Mouse (Mus musculus) cortical plate, adult 2 months (tissue): ENCODE data around the gene Gins2. TPM values are rescaled to one million over a fixed set of nuclear protein-coding genes. Genes with fewer than 3 reads are reported as not detected.
A peak's percentile ranks its signal among the peaks of the same experiment; 100 is the strongest.

Source experiments
- H3K27ac ChIP-seq: fragments of 200-500 bp; 2 replicates; pipeline ENCODE4 v1.5.1; 2012; ENCODE audit warnings: low read length, control low read depth, inconsistent platforms; ENCODE audit not compliant: insufficient read depth
- H3K4me1 ChIP-seq: fragments of 200-500 bp; 2 replicates; pipeline ENCODE4 v1.6.1; 2011; ENCODE audit warnings: low read length; ENCODE audit not compliant: control insufficient read depth, insufficient read depth
- H3K4me3 ChIP-seq: fragments of 200-500 bp; 2 replicates; pipeline ENCODE4 v1.5.1; 2011; ENCODE audit warnings: mild to moderate bottlenecking, low read length, control low read depth; ENCODE audit not compliant: insufficient read depth
- CTCF ChIP-seq: fragments of 200-500 bp; IDR thresholded peaks from 2 replicates; pipeline ENCODE4 v1.5.1; 2011; ENCODE audit warnings: mild to moderate bottlenecking, control low read depth, low read length; ENCODE audit not compliant: insufficient read depth; ENCODE audit errors: extremely low read depth
- POLR2A ChIP-seq: fragments of 200-500 bp; IDR thresholded peaks from 2 replicates; pipeline ENCODE4 v1.6.1; 2011; ENCODE audit warnings: mild to moderate bottlenecking, low read length, control low read depth; ENCODE audit not compliant: insufficient read depth; ENCODE audit errors: extremely low read depth
- polyA plus RNA-seq: library from polyadenylated mRNA; depleted of rRNA; stranded (reverse); fragments of >200 nt; gene quantifications from 2 replicates; pipeline ENCODE4 v1.2.3, GENCODE M21; 2012

Gins2 gene
- polyA plus RNA-seq, 1 experiment, result 2.2 TPM

GRCm38 (mm10) chr8:120539381-120539774, 49.7 kb downstream of the Gins2 start:
- Histone ChIP-seq H3K4me3 (no peak overlapping the region), H3K27ac (peak overlapping the region; percentile 96), H3K4me1 (no peaks in the 10 kb centered on the region)
- TF ChIP-seq POLR2A (no peak), CTCF (no peak)

- TF ChIP-seq POLR2A (no peak), CTCF (no peak)
- Histone ChIP-seq H3K4me3 (peak overlapping the region; percentile 45), H3K27ac (peak overlapping the region; percentile 96), H3K4me1 (no peaks in the 10 kb centered on the region)
Observed at GRCm38 (mm10) chr8:120538397-120539240, 50.5 kb downstream of the Gins2 start.

- TF ChIP-seq CTCF (no peak), POLR2A (peak; percentile 29; the same call in 1 of the 2 replicates)
- peaks cover 2% of the 10 kb centered on the region; the same call in 1 of the 2 replicates for H3K4me1 ChIP-seq
- H3K27ac ChIP-seq, result peak overlapping the region; percentile 96
- H3K4me3 ChIP-seq, result peak overlapping the region; percentile 45
Observed at GRCm38 (mm10) chr8:120537818-120538396, 51.2 kb downstream of the Gins2 start.

- Histone ChIP-seq H3K4me1 (peaks cover 2% of the 10 kb centered on the region; the same call in 1 of the 2 replicates), H3K27ac (peak overlapping the region; percentile 71), H3K4me3 (peak overlapping the region; percentile 45)
- no peak for TF ChIP-seq POLR2A
- TF ChIP-seq CTCF, result no peak
Observed at GRCm38 (mm10) chr8:120537207-120537817, 51.8 kb downstream of the Gins2 start.

- no peak for TF ChIP-seq CTCF
- no peak for TF ChIP-seq POLR2A
- H3K27ac ChIP-seq, result peak overlapping the region; percentile 80
- peaks cover 2% of the 10 kb centered on the region; the same call in 1 of the 2 replicates for H3K4me1 ChIP-seq
Observed at GRCm38 (mm10) chr8:120536306-120537206, 52.5 kb downstream of the Gins2 start.

GRCm38 (mm10) chr8:120535452-120536305, 53.4 kb downstream of the Gins2 start:
- Histone ChIP-seq H3K4me1 (peaks cover 2% of the 10 kb centered on the region; the same call in 1 of the 2 replicates), H3K4me3 (peak overlapping the region; percentile 45), H3K27ac (peak overlapping the region; percentile 80)
- TF ChIP-seq CTCF, result no peak
- TF ChIP-seq POLR2A, result no peak

More at GRCm38 (mm10) chr8:120536306-120537206, 52.5 kb downstream of the Gins2 start:
- peak overlapping the region; percentile 45 for H3K4me3 ChIP-seq

- H3K4me3 ChIP-seq, result no peak overlapping the region; the same call in 1 of the 2 replicates
- TF ChIP-seq CTCF, result peak; percentile 99
- TF ChIP-seq POLR2A, result no peak
- H3K4me1 ChIP-seq, result peaks cover 2% of the 10 kb centered on the region; the same call in 1 of the 2 replicates
- H3K27ac ChIP-seq, result no peak overlapping the region
Observed at GRCm38 (mm10) chr8:120534504-120535368, 54.4 kb downstream of the Gins2 start.
